Mouse (Mus musculus): ENCODE measurements around the gene Gna12. TPM values are rescaled to one million over a fixed set of nuclear protein-coding genes. Genes with fewer than 3 reads are reported as not detected.
A peak's percentile ranks its signal among the peaks of the same experiment; 100 is the strongest.

Gna12 gene
- total and polyA plus RNA-seq, 3 experiments, result 46.0 to 55.2 TPM; not detected in 1

- peaks cover 0 to 45% of the 10 kb centered on the region in 2 experiments; a peak in 2 of 4 replicates for H3K36me3 ChIP-seq (ENCODE audit: control insufficient read depth in 1 of 2, insufficient read depth in 2 of 2, low read length in 2 of 2)
- no peaks in the 10 kb centered on the region for H3K9me3 ChIP-seq (replicated peaks; ENCODE audit: insufficient read depth, low read length)
- no peak overlapping the region for H3K4me3 ChIP-seq (ENCODE audit: control insufficient read depth in 1 of 2, insufficient read depth in 1 of 2, low read depth in 2 of 2, low read length in 2 of 2)
- H3K4me1 ChIP-seq (ENCODE audit: control insufficient read depth in 1 of 2, insufficient read depth in 2 of 2, low read length in 2 of 2), result peaks cover 39 to 45% of the 10 kb centered on the region in 2 experiments
- H3K27me3 ChIP-seq (ENCODE audit: control insufficient read depth in 1 of 2, insufficient read depth in 2 of 2, low read length in 2 of 2), result no peaks in the 10 kb centered on the region
- DNase-seq (ENCODE audit: low read depth, low spot score), result peak; percentile 82
- no peaks in the 10 kb centered on the region; the same call in 1 of the 2 replicates for H3K79me2 ChIP-seq (ENCODE audit: control insufficient read depth, insufficient read depth, low read length, poor library complexity)
- peak overlapping the region; percentile 13; the same call in 1 of the 2 replicates for H3K9ac ChIP-seq (ENCODE audit: control insufficient read depth, low read depth, low read length, poor library complexity, severe bottlenecking)
- peak overlapping the region; percentile 64 for H3K27ac ChIP-seq (ENCODE audit: control insufficient read depth, low read depth, low read length)
- TF ChIP-seq RAD21 (IDR thresholded peaks at IDR 0.05; ENCODE audit: low read depth, low read length) (no peak), USF2 (IDR thresholded peaks at IDR 0.05; ENCODE audit: borderline replicate concordance in 1 of 2, insufficient read depth in 1 of 2, low read depth in 1 of 2, low read length in 2 of 2) (0 out of 4 replicates have a peak, but pooled peaks of 1 of the 2 experiments have one; percentile 21), GATA1 (IDR thresholded peaks at IDR 0.05; ENCODE audit: low read depth, low read length) (peak; percentile 76; the same call in 1 of the 2 replicates), TBP (IDR thresholded peaks at IDR 0.05; ENCODE audit: low read depth, low read length) (0 out of 2 replicates have a peak, but pooled peaks have one; percentile 45), E2F4 (IDR thresholded peaks at IDR 0.05; ENCODE audit: borderline replicate concordance, low read depth, low read length) (no peak), NELFE (IDR thresholded peaks at IDR 0.05; ENCODE audit: low read depth, low read length) (peak; percentile 46), SIN3A (IDR thresholded peaks at IDR 0.05; ENCODE audit: low read length) (peak; percentile 88), MAZ (IDR thresholded peaks at IDR 0.05; ENCODE audit: low read depth, low read length) (peak; percentile 66; the same call in 1 of the 2 replicates), ZMIZ1 (IDR thresholded peaks at IDR 0.05; ENCODE audit: low read depth, low read length) (no peak), USF1 (IDR thresholded peaks at IDR 0.05; ENCODE audit: low read depth, low read length) (peak; percentile 84), NRF1 (IDR thresholded peaks at IDR 0.05; ENCODE audit: insufficient read depth, low read depth, low read length, poor library complexity, severe bottlenecking) (0 out of 2 replicates have a peak, but pooled peaks have one; percentile 10), CTCF (IDR thresholded peaks at IDR 0.05 in 2 of 3, conservative IDR thresholded peaks at IDR 0.05 in 1 of 3; ENCODE audit: control insufficient read depth in 1 of 3, insufficient read depth in 1 of 3, low read depth in 2 of 3, low read length in 3 of 3, poor library complexity in 1 of 3, severe bottlenecking in 1 of 3) (no peak), UBTF (IDR thresholded peaks at IDR 0.05; ENCODE audit: borderline replicate concordance, insufficient read depth, low read depth, low read length) (no peak), EP300 (IDR thresholded peaks at IDR 0.05; ENCODE audit: low read depth in 1 of 2, low read length in 2 of 2) (peak; percentile 95 to 97), MAFK (IDR thresholded peaks at IDR 0.05; ENCODE audit: borderline replicate concordance, low read depth, low read length) (no peak), MEF2A (IDR thresholded peaks at IDR 0.05; ENCODE audit: extremely low read depth, insufficient replicate concordance, low read depth, low read length, poor library complexity, severe bottlenecking) (no peak), HCFC1 (IDR thresholded peaks at IDR 0.05; ENCODE audit: low read depth, low read length) (peak; percentile 36; the same call in 1 of the 2 replicates), TCF12 (IDR thresholded peaks at IDR 0.05; ENCODE audit: low read depth, low read length) (peak; percentile 95), POLR2AphosphoS2 (IDR thresholded peaks at IDR 0.05; ENCODE audit: low read length) (peak; percentile 54; the same call in 1 of the 2 replicates), POLR2AphosphoS5 (IDR thresholded peaks at IDR 0.05; ENCODE audit: borderline replicate concordance, low read depth, low read length) (no peak), MYB (IDR thresholded peaks at IDR 0.05; ENCODE audit: low read depth, low read length) (peak; percentile 93), CHD2 (IDR thresholded peaks at IDR 0.05; ENCODE audit: low read length) (peak; percentile 31; the same call in 1 of the 2 replicates), ZNF384 (IDR thresholded peaks at IDR 0.05; ENCODE audit: low read depth, low read length) (no peak), TAL1 (IDR thresholded peaks at IDR 0.05; ENCODE audit: low read length) (peak; percentile 61), ZC3H11A (IDR thresholded peaks at IDR 0.05; ENCODE audit: low read depth, low read length) (no peak), ELF1 (IDR thresholded peaks at IDR 0.05; ENCODE audit: low read depth, low read length) (0 out of 2 replicates have a peak, but pooled peaks have one; percentile 58), KAT2A (conservative IDR thresholded peaks at IDR 0.05; ENCODE audit: low read depth, low read length) (peak; percentile 30; the same call in 1 of the 2 replicates), ZKSCAN1 (IDR thresholded peaks at IDR 0.05; ENCODE audit: low read depth, low read length) (no peak), GABPA (IDR thresholded peaks at IDR 0.05; ENCODE audit: low read depth, low read length) (no peak), JUND (IDR thresholded peaks at IDR 0.05; ENCODE audit: low read depth, low read length) (no peak), RCOR1 (IDR thresholded peaks at IDR 0.05; ENCODE audit: low read depth, low read length) (peak; percentile 62), SMC3 (IDR thresholded peaks at IDR 0.05; ENCODE audit: low read depth, low read length) (no peak), MXI1 (IDR thresholded peaks at IDR 0.05; ENCODE audit: low read depth, low read length) (peak; percentile 71; the same call in 1 of the 2 replicates), MAX (IDR thresholded peaks at IDR 0.05; ENCODE audit: low read length) (peak; percentile 41; the same call in 1 of the 2 replicates), ETS1 (IDR thresholded peaks at IDR 0.05; ENCODE audit: low read depth, low read length) (peak; percentile 79; the same call in 1 of the 2 replicates), POLR2A (IDR thresholded peaks at IDR 0.05; ENCODE audit: control insufficient read depth in 1 of 2, insufficient read depth in 1 of 2, low read depth in 1 of 2, low read length in 2 of 2, poor library complexity in 1 of 2) (peak in 1 of 2 experiments; percentile 46; a peak in 1 of 4 replicates)
Observed at GRCm38 (mm10) chr5:140795176-140795575, 35.1 kb downstream of the Gna12 start.

Measured in MEL (cell line).